Mouse (Mus musculus) B cell, adult (primary cell): ENCODE measurements around the gene Myrf. TPM values are rescaled to one million over a fixed set of nuclear protein-coding genes. Genes with fewer than 3 reads are reported as not detected.

ENCODE experiments used
- total RNA-seq: library from RNA; stranded (reverse); gene quantifications from 4 replicates; pipeline ENCODE4 v1.2.4, GENCODE M21; 2023; ENCODE audit not compliant: inconsistent age

The Myrf gene
- 0.13 to 0.18 TPM (median 0.16 TPM) in 3 of 4 replicates, not detected in the other for total RNA-seq

DNA sequence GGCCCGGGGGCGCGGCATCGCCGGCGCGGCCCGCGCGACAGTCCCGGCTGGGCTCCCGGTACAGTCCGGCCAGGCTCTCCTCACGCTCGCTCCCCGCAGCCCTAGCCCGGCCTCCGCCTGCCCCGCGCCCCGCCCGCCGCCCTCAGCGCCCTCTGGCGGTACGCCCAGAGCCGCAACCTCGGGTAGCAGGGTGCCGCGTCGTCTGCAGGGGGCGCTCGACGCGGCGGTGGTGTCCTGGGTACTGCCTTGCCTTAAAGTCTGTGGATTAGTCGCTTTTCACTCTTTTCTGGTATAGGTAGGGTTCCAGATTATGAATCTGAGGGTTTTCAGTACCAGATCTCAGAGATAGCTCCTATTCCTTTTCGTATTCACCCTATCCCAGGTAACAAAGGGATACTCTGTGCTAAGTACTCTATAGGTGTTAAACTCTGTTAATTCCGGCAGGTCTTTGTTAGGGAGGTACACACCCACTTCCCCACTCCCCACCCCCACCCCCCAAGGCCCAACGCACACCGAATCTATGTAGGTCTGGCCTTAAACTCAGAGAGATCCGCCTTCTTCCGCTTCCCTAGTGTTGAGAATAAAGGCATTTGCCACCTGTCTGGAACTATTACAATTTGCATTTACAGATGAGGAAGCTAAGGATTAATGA lies at the start of gene Myrf:
TSS of gene Myrf (minus strand) at position 95 of the 652 bp plus-strand sequence.

GRCm38 (mm10) chr19:10203848-10204615 lies 36.5 kb downstream of the Myrf start, which contains the start of the genes Tmem258 and Fen1:
Tmem258 (plus strand) TSS chr19:10204014.
Fen1 (minus strand) TSS chr19:10204169.

GRCm38 (mm10) chr19:10182670-10183298 lies 57.8 kb downstream of the Myrf start, which contains the start of gene Fads1:
Fads1 (plus strand) TSS chr19:10182888.

Other genes with a start within 250 kb of the Myrf start
- not detected in 4 replicates for gene Best1, start 239.1 kb downstream of the Myrf start, total RNA-seq
- gene Rab3il1, start 239.1 kb downstream of the Myrf start, total RNA-seq, result 0.90 to 1.8 TPM (median 1.1 TPM) in 4 replicates
- gene Fads3, start 199.2 kb downstream of the Myrf start, total RNA-seq, result 0.32 to 1.5 TPM (median 1.0 TPM) in 4 replicates
- 0.51 to 1.4 TPM (median 0.86 TPM) in 4 replicates for gene Fads2, start 139.0 kb downstream of the Myrf start, total RNA-seq
- 3.8 to 6.3 TPM (median 4.6 TPM) in 4 replicates for gene Fads1, start 57.9 kb downstream of the Myrf start, total RNA-seq
- gene Tmem258, start 36.7 kb downstream of the Myrf start, total RNA-seq, result 92.7 to 120 TPM (median 101 TPM) in 4 replicates
- gene Fen1, start 36.6 kb downstream of the Myrf start, total RNA-seq, result 26.0 to 35.4 TPM (median 32.3 TPM) in 4 replicates
- 0.10 TPM in 1 of 4 replicates, not detected in the others for gene Dagla, start 64.1 kb upstream of the Myrf start, total RNA-seq
- not detected in 4 replicates for gene Syt7, start 148.3 kb upstream of the Myrf start, total RNA-seq
- gene Lrrc10b, start 216.7 kb upstream of the Myrf start, total RNA-seq, result 1.1 to 2.5 TPM (median 1.8 TPM) in 4 replicates
- gene Ppp1r32, start 242.2 kb upstream of the Myrf start, total RNA-seq, result 4.1 to 7.8 TPM (median 5.2 TPM) in 4 replicates